Mouse (Mus musculus): ENCODE measurements around the gene Gm8909. TPM values are rescaled to one million over a fixed set of nuclear protein-coding genes. Genes with fewer than 3 reads are reported as not detected.
A peak's percentile ranks its signal among the peaks of the same experiment; 100 is the strongest.
"Not testable (repeated sequence)": the region's sequence is repeated elsewhere in the genome, so short reads cannot be mapped to it uniquely, and the experiment has no call there.

The Gm8909 gene
- not detected for total RNA-seq (2018; cell fraction: chromatin; rRNA removed)
- not detected for total RNA-seq (2018; cell fraction: cytosol; rRNA removed)
- 1 to 10 TPM in 1 of 26 experiments, not detected in 25; 1.0 TPM for total RNA-seq (2018; cell fraction: nucleus; rRNA removed)
- polyA plus RNA-seq (2018), result not detected in 3 replicates

GRCm38 (mm10) chr17:36168039-36168652 is at the start of gene Gm8909:
Gene Gm8909 (minus strand): TSS chr17:36168537.
- WGBS (ENCODE audit: missing documents), result 1% methylated on average over 44 of the region's 63 CpGs
- no peak within 1 kb of the TSS for H3K27ac ChIP-seq
- H3K79me2 ChIP-seq (ENCODE audit: inconsistent target), result no peaks in the 10 kb centered on the region
- H3K4me3 ChIP-seq (ENCODE audit: inconsistent target), result peak within 1 kb of the TSS; percentile 23; the same call in 1 of the 2 replicates
- H3K36me3 ChIP-seq (ENCODE audit: inconsistent target), result no peaks in the 10 kb centered on the region

- H3K79me2 ChIP-seq (ENCODE audit: inconsistent target), result no peaks in the 10 kb centered on the region
- no peaks in the 10 kb centered on the region for H3K36me3 ChIP-seq (ENCODE audit: inconsistent target)
- WGBS (ENCODE audit: missing documents), result 10% methylated on average over 20 of the region's 20 CpGs
- H3K4me3 ChIP-seq (ENCODE audit: inconsistent target), result no peak overlapping the region
- H3K27ac ChIP-seq, result no peak overlapping the region
Measured at GRCm38 (mm10) chr17:36215586-36215985, 47.2 kb upstream of the Gm8909 start.

DNA sequence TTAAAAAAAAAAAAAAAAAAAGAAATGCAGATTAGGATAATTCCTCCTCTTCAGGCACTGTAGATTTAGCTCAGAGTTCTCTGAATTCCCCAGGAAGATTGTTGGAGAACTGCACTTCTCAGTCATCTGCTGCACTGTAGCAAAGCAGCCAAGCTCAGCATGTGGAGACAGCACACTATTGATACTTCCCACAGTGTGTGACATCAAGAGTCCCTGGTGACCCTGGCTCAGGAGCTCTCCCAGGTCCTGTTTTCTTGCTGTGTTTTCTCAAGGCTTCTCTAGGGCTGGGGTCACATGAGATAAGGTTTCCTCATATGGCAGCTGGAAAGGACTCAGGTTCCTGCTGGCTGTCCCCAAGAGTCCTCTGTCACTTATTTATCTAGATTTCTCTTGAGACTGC is 38.5 kb upstream of the Gm8909 start:
- no peak overlapping the region for H3K4me3 ChIP-seq (ENCODE audit: inconsistent target)
- H3K36me3 ChIP-seq (ENCODE audit: inconsistent target), result no peaks in the 10 kb centered on the region
- no peaks in the 10 kb centered on the region for H3K79me2 ChIP-seq (ENCODE audit: inconsistent target)
- no peak overlapping the region for H3K27ac ChIP-seq

- 1% methylated on average over 41 of the region's 41 CpGs for whole genome bisulfite sequencing (ENCODE audit: missing documents)
- H3K4me3 ChIP-seq (ENCODE audit: inconsistent target), result peak overlapping the region; percentile 54
- H3K36me3 ChIP-seq (ENCODE audit: inconsistent target), result no peaks in the 10 kb centered on the region
- no peak overlapping the region for H3K27ac ChIP-seq
- no peaks in the 10 kb centered on the region for H3K79me2 ChIP-seq (ENCODE audit: inconsistent target)
Measured at GRCm38 (mm10) chr17:36205862-36206261, 37.5 kb upstream of the Gm8909 start.

- Histone ChIP-seq H3K79me2 (ENCODE audit: inconsistent target) (no peaks in the 10 kb centered on the region), H3K36me3 (ENCODE audit: inconsistent target) (no peaks in the 10 kb centered on the region), H3K27ac (no peak overlapping the region), H3K4me3 (ENCODE audit: inconsistent target) (peak overlapping the region; percentile 54)
- WGBS (ENCODE audit: missing documents), result 2% methylated on average over 15 of the region's 15 CpGs
Measured at GRCm38 (mm10) chr17:36205456-36205855, 37.1 kb upstream of the Gm8909 start.

DNA sequence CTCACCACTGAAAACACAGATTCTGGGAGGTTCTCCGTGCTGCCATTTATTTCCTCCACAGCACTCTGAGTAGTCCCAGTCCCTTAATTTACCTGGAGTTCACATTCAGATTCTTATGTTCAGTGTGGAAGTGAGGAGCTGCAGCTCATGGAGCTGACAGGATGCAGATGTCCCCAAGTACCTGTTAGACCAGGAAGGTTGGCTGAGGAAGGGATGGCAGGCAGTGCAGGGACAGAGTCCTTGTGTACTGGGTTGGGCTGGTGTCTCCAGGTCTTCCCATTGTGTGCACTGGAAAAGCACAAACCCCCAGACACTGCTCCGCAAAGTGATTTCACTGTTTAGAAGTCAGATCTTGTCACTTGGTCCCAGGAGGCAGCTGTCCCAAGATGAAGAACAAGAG is 33.5 kb upstream of the Gm8909 start:
- Histone ChIP-seq H3K36me3 (ENCODE audit: inconsistent target) (no peaks in the 10 kb centered on the region), H3K4me3 (ENCODE audit: inconsistent target) (no peak overlapping the region), H3K79me2 (ENCODE audit: inconsistent target) (no peaks in the 10 kb centered on the region), H3K27ac (no peak overlapping the region)
- WGBS (ENCODE audit: missing documents), result 100% methylated on average over 2 of the region's 2 CpGs

- 29% methylated on average over 5 of the region's 5 CpGs for WGBS (ENCODE audit: missing documents)
- Histone ChIP-seq H3K79me2 (ENCODE audit: inconsistent target) (no peaks in the 10 kb centered on the region), H3K27ac (no peak overlapping the region), H3K4me3 (ENCODE audit: inconsistent target) (no peak overlapping the region), H3K36me3 (ENCODE audit: inconsistent target) (no peaks in the 10 kb centered on the region)
Measured at GRCm38 (mm10) chr17:36198317-36198716, 30.0 kb upstream of the Gm8909 start.

GRCm38 (mm10) chr17:36194471-36194870 is 26.1 kb upstream of the Gm8909 start:
- Histone ChIP-seq H3K27ac (no peak overlapping the region), H3K79me2 (ENCODE audit: inconsistent target) (no peaks in the 10 kb centered on the region), H3K36me3 (ENCODE audit: inconsistent target) (no peaks in the 10 kb centered on the region), H3K4me3 (ENCODE audit: inconsistent target) (no peak overlapping the region)
- 98% methylated on average over 6 of the region's 6 CpGs for WGBS (ENCODE audit: missing documents)

DNA sequence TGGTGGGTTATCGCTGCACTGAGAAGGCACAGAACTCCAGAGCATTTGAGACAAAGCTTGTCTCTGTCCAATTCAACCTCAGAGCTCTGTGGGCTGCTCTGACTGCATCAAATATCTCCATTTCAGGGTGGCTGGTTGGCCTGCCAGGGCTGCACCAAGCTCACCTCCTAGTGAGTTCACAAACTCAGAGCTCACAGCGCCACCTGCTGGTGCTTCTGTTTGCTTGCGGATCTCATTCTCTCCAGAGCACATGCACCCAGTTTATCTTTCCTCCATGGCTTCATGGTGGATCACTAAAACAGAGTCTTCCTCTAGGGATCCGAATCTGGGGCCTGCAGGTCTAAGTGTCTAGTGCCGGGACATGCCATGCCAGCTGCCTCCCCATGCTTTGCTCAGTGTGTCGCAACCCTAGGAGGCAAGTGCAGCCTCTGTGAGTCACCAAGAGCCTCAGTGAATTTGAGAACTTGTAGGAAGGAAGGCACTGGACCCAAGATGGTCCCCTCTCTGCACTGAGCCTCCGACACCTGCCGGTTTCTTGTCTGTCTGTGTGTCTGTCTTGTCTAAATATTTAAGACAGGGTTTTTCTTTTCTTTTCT is 25.3 kb upstream of the Gm8909 start:
- Histone ChIP-seq H3K4me3 (ENCODE audit: inconsistent target) (no peak overlapping the region), H3K79me2 (ENCODE audit: inconsistent target) (no peaks in the 10 kb centered on the region), H3K36me3 (ENCODE audit: inconsistent target) (no peaks in the 10 kb centered on the region), H3K27ac (no peak overlapping the region)
- 17% methylated on average over 8 of the region's 8 CpGs for WGBS (ENCODE audit: missing documents)

DNA sequence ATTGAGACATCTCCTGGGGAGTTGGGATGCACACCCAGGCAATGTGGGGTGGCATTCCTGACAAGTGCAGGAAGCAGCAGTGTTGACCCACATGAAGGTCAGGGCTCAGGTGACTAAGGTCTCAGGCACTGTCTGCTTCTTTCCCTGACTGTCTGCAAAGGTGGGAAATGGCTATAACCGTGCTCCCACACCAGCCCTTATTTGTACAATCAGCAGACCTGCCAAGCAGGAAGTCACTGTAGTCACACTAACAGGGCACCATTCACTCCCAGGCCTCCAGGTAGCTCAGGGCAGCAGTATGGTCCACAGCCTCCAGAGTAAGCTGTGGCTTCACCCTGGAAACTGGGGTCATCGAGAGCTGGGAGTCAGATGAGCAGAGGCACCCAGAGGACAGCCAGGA is 24.0 kb upstream of the Gm8909 start:
- no peak overlapping the region for H3K27ac ChIP-seq
- H3K79me2 ChIP-seq (ENCODE audit: inconsistent target), result no peaks in the 10 kb centered on the region
- no peak overlapping the region for H3K4me3 ChIP-seq (ENCODE audit: inconsistent target)
- WGBS (ENCODE audit: missing documents), result 51% methylated on average over 2 of the region's 2 CpGs
- no peaks in the 10 kb centered on the region for H3K36me3 ChIP-seq (ENCODE audit: inconsistent target)

GRCm38 (mm10) chr17:36190169-36190507 is 21.8 kb upstream of the Gm8909 start, which contains the start of gene H2-T3:
Gene H2-T3 (minus strand): TSS chr17:36190287.
- Histone ChIP-seq H3K79me2 (ENCODE audit: inconsistent target) (no peaks in the 10 kb centered on the region), H3K36me3 (ENCODE audit: inconsistent target) (no peaks in the 10 kb centered on the region), H3K27ac (no peak within 1 kb of the TSS), H3K4me3 (ENCODE audit: inconsistent target) (no peak within 1 kb of the TSS)
- 77% methylated on average over 2 of the region's 2 CpGs for WGBS (ENCODE audit: missing documents)

DNA sequence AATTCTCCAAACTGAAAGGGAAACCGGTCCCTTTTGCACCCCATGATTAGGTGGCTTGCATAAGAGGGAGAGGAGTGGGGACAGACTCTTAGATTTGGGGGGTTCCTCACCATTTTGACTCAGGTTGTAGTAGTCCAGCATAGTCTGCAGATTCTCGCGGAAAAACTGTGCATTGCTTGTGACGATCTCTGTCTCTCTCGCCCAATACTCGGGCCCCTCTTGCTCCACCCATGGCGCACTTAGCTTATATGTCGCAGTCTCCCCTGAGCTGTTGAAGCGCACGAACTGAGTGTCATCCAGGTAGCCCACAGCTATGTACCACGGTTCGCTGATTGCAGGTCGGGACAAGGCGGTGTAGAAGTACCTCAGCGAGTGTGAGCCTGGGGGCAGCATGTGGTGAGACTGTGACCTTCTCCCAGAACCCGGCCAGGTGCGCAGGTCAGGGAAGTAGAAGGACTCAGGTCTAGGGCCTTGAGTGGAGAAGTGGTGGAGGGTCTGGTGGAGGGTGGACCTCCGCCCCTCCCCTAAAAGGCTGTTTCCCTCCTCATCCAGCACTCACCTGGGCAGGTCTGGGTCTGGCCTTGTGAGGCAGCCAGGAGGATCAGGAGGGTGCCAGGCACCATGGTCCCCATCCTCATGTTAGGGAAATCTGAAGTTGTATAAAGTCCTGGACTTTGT is 21.3 kb upstream of the Gm8909 start:
- H3K27ac ChIP-seq, result no peak overlapping the region
- no peak overlapping the region for H3K4me3 ChIP-seq (ENCODE audit: inconsistent target)
- H3K36me3 ChIP-seq (ENCODE audit: inconsistent target), result no peaks in the 10 kb centered on the region
- WGBS (ENCODE audit: missing documents), result 56% methylated on average over 18 of the region's 18 CpGs
- H3K79me2 ChIP-seq (ENCODE audit: inconsistent target), result no peaks in the 10 kb centered on the region

DNA sequence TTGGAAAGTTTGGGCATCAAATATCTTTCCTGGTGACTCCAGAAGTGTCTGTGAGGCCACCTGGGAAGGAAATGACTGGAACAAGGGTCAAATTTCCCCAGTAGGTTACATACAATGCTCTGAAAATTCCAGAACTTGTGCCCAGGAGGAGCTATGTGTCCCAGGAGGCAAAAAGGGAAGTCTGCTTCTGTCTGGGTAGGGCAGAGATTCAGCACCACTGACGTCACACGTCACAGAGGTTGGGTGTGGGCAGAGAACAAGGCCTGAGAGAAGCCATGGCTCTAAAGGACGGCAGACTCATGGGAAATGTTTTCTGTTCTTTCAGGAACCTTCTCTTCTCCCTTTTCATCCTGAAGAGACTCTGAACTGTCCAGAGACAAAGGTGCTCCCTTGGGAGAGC is 19.2 kb upstream of the Gm8909 start:
- Histone ChIP-seq H3K36me3 (ENCODE audit: inconsistent target) (no peaks in the 10 kb centered on the region), H3K79me2 (ENCODE audit: inconsistent target) (no peaks in the 10 kb centered on the region), H3K4me3 (ENCODE audit: inconsistent target) (no peak overlapping the region), H3K27ac (no peak overlapping the region)
- WGBS (ENCODE audit: missing documents), result 32% methylated on average over 3 of the region's 3 CpGs

DNA sequence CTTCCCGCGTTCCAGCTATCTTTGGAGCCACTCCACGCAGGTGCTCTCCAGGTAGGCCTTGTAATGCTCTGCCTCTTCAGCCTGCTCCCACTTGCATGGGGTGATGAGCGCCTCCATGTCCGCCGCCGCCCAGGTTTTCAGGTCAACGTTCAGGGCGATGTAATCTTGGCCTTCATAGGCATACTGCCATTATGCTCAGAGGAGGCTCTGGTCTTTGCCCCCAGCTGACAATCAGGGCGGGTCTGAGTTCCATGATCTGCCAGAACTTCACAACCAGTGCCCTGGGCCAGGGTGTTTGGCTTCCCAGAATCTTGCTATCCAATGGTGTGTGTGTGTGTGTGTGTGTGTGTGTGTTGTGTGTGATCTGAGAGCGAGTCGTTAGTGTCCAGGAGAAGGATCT is 13.9 kb upstream of the Gm8909 start:
- Histone ChIP-seq H3K79me2 (ENCODE audit: inconsistent target) (no peaks in the 10 kb centered on the region), H3K27ac (no peak overlapping the region), H3K4me3 (ENCODE audit: inconsistent target) (no peak overlapping the region), H3K36me3 (ENCODE audit: inconsistent target) (no peaks in the 10 kb centered on the region)
- WGBS (ENCODE audit: missing documents), result 82% methylated on average over 12 of the region's 12 CpGs

DNA sequence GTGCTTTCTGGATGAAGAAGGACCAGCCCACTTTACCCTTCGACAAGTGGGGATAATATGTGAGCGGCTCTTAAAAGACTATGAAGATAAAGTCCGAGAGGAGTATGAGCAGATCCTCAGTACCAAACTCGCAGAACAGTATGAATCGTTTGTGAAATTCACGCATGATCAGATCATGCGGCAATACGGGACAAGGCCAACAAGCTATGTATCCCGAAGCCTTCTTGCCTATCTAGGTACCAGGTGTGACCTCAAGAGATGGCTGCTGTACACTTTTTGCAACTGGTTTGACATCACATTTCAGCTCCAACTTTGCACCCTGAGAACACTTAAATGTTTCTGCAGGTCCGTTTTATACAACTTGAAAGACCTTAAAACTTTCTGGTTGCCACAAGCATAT is 11.1 kb upstream of the Gm8909 start:
- H3K4me3 ChIP-seq (ENCODE audit: inconsistent target); H3K27ac ChIP-seq; H3K79me2 ChIP-seq (ENCODE audit: inconsistent target); H3K36me3 ChIP-seq (ENCODE audit: inconsistent target): not testable (repeated sequence)
- 18% methylated on average over 9 of the region's 10 CpGs for WGBS (ENCODE audit: missing documents)

All from macrophage (primary cell).